Mouse (Mus musculus): Measurements from ENCODE around the gene Ankrd28.
A peak's percentile ranks its signal among the peaks of the same experiment; 100 is the strongest.

Ankrd28 gene

DNA sequence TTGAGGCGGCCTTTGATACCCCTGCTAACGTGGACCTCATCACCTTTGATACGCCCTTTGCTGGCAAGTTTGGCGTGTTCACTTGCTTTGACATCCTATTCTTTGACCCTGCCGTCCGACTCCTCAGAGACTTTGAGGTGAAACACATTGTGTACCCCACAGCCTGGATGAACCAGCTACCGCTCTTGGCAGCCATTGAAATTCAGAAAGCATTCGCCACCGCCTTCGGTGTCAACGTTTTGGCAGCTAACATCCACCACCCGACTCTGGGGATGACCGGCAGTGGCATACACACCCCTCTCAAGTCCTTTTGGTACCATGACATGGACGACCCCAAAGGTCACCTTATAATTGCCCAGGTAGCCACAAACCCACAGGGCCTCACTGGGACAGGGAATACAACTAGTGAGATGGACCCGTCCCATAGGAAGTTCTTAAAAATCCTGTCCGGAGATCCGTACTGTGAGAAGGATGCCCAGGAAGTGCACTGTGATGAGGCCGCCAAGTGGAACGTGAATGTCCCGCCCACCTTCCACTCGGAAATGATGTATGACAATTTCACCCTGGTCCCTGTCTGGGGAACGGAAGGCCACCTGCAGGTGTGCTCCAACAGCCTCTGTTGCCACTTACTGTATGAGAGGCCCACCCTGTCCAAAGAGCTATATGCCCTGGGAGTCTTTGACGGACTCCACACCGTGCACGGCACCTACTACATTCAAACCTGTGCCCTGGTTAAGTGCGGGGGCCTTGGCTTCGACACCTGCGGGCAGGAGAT, 163.3 kb downstream of the Ankrd28 start:
- DNase-seq (ENCODE audit: low spot score in 2 of 2) = peak in 1 of 2 experiments; percentile 4

DNA sequence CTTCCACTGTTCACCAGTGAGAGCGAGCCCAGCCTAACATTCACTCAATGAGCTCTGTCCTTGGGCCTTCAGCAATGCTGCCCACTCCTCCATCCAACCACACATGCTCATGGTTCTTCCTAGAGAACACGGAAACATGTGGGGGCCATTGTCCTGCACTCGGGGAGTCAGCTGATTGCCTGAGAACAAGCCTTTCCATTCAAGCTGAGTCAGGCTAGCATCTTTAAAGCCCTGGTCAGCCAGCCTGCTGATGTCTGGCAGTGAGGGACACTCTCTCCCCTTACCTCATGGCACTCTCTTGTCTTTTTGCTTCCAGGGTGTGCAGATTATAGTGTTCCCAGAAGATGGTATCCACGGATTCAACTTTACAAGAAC, 164.9 kb downstream of the Ankrd28 start:
- peak in 1 of 2 experiments; percentile 1 for DNase-seq (ENCODE audit: low spot score in 2 of 2)

DNA sequence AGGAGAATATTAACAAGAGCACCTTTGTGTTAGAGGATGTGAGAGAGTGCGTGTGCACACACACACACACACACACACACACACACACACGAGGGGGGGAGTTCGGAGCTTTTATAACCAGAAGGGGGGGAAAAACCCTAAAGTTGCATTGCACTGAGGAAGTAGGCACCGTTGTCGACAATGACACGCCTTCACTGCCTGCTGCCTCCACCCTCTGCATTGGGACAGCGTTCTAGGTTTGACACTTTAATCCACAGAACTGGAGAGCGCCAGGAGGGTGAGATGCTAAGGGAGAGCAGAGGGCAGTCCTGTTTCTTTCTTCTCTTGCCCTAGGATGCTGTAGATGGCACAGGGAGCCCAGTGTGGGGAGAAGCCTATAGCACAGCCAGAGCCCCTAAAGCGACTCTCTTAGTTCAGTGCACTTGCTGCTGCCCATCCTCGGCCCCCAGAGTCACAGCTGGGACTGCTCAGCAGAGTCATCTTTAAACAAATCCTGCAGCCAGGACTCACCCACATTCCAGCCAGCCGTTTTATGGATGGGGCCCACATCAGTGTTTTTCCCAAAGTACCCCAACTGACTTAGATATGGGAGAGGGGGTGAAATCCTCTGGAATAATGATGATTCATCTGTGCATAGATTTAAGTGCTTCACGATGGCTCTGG, 165.4 kb downstream of the Ankrd28 start:
- peak in 1 of 2 experiments; percentile 33 for DNase-seq (ENCODE audit: low spot score in 2 of 2)

DNA sequence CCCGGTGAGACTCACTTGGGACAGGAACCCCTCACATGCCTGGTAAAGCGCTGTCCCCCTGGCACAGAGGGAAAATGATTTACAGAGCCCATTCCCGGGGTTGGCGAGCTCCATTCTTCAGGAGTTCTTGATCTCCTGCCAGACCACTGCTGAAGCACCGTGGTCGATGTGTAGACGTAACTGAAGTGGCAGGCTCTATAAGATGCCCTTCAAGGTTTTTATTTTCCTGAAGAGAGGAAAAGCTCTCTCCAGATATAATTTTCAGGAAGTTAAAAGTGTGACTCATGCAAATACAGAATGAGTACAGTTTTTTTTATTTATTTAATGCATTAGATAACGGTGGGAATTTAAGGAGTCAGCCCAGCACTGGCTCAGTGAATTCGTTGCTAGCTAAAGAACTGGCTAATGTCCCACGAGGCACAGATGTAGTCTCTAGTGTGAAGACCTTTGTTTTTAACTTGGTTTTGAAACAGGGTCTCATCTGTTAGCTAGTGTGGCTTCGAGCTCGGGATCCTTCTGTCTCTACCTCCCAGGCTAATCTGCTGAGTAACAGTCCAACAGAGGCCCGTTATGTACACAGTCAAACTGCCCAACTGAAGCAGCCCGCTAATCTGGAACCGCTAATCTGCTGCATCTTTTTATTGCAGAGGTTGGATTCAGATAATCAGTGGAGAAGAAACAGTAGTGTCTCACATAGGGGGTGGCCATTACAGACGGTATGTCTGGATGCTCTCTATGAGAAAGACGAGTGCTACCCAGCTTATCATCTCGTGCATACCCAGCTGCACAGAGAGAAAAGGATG, 166.2 kb downstream of the Ankrd28 start:
- peak in 1 of 2 experiments; percentile 4 for DNase-seq (ENCODE audit: low spot score in 2 of 2)

DNA sequence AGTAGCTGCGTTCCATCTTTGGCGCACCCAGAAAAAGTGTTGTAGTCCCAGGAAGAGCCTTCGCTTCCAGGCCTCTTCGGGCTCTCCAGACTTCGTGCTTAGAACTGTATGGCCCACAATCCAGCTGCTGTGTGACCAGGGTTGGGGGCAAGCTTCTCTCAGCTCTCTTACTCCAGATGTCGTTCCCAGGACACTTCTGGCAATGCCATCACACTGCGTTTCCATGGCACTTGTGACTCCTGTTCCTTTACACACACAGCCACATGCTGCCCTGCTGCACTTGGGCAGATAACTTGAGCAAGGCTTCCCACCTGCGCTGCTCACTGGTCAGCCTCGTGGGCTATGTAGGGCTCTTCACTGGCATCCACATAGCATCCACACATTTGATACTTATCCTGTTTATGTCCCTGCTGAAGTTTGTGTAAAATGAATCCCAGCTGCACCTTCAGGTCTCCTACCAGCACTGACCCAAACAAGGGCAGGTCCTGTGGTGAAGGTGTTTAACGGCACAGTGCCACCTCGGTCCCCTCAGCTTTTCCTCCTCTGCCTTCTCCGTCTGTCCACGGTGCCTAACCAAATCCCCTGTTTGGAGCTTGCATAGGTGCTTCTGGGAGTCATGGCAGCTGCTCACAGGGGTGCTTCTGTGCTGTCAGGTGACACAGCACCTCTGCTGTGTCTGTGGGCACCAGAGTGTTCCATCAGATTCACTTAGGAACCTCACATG, 166.9 kb downstream of the Ankrd28 start:
- DNase-seq (ENCODE audit: low spot score in 2 of 2) = peak in 1 of 2 experiments; percentile 2

DNA sequence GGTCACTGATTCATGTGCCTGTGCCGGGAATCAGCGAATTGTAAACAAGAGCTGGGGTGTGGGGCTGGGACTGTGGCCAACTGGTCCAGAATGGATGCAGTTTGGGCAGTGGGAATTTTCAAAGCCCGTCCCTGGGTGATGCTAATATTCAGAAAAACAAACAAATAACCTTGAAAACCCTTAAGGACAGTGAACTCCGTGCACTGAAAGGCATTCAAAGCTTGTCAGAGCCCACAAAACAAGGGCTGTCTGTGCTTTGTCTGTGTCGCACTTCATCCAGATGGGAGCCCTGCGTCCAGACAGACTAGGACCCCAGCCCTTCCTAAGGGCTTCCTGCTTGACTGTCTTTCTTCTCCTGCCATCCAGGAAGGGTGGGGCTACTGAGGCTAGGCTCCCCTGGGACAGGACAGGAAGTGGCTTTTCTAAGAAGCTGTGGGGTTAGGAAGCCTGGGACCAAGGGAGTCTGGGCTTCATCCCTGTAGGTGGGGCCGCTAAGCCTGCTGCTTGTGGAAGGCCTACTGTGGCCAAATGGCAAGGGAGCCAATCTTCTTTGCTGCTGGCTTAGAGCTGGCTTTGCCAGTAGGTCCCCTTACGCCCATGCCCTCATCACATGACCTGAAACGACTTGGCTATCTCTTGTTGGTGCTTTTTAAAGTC, 167.8 kb downstream of the Ankrd28 start:
- no peak for DNase-seq (ENCODE audit: low spot score in 2 of 2)

DNA sequence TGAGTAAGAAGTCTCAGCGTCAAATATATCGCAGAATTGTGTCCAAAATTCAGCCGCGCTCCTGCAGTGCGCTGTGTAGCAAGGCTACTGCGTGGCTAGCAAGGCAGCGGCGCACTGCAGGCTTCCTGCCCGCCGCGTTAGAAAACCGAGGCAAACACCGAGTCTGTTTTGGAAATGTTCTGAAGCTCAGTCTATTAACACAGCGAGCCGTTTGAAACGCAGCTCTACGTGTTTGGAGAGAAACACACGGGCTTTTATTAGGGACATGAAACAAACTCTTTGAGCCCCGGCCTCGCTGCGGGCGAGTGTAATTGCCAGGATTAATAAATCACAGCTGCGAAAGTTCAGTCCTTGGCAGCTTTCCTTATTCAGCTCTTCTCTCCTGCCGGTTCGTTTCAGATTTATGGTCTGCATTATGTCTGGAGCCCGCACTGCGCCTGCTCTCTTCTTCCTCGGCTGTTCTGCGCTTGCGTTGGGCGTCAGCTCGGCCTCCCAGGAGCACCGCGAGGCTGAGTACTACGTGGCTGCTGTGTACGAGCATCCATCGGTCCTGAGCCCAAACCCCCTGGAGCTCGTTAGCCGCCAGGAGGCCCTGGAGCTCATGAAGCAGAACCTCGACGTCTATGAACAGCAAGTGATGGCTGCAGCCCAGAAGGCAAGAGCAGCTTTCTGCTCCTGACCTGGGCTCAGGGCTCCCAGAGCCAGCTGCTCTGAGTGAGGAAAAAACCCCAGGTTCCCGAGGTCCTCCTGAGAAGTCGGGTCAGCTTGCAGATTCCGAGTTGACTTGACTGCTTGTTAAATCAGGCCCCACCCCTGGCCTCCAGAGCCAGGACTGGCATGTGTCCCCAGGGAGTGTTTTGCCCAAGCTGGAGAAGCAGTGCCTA, 168.5 kb downstream of the Ankrd28 start:
- DNase-seq (ENCODE audit: low spot score in 2 of 2) = peak; percentile 43 to 60

DNA sequence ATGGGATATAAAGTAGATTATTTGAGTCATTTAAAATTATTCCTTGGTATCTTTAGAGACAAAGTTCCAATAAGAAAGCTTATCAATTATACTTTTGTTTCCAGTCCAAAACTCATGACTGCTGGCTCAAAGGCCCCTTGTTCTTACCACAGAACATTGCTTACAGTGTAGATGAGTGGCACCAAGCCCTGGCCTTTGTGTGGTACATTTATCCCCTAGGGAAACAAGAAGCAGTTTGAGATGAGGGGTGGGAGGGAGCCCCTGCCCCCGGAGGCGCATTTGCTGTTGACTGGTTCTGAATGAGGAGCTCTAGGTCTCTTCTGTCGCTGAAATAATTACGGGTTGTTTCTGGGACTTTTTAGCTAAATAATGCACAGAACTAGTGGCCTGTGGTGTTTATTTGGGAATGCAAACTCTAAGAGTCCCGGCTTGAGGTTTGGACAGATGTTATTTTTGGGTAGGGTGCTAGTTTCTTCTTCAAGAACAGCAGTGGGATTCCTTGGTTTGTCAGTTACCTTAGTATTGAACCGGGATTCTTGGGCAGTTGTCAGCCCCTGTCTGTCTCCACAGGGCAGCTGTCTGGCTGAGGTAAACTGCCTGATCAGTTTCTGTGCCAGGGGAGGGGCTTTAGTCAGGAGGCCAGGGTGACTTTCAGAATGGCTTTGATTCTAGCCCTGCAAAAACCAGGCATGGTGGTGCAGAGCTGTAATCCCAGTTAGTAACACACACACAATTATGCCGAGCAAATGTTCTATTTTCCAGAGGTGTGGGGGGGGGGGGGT, 169.9 kb downstream of the Ankrd28 start:
- peak in 1 of 2 experiments; percentile 2 for DNase-seq (ENCODE audit: low spot score in 2 of 2)

DNA sequence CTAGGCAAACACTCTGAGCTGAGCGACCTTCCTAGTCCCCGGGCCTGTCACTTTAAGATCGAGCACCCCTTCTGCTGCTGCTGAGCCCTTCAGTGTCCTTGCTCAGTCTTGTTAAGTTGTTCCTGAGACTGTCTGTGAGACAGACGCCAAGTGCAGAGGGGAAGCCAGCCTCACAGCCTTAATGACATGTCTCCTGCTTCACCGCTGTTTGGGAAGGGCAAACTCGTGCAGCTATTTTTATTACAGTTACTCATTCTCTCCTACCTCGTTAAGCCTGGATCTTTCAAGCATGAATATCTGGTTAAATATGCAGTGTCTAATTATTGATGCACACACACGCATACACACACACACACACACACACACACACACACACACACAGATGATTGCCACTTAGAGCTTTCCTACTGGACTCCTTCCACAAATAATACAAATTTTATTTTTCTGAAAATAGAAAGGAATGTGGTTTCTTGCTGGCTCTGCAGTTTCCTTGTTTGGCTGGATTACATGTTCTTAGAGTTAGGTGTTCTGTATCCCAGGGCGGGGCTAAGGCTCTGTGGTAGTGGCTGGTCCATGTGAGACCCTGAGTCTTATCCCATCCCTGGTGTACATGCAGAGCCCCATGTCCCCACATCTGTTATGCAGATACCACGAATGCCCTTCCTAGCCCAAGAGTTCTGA, 170.8 kb downstream of the Ankrd28 start:
- peak in 1 of 2 experiments; percentile 4 for DNase-seq (ENCODE audit: low spot score in 2 of 2)

DNA sequence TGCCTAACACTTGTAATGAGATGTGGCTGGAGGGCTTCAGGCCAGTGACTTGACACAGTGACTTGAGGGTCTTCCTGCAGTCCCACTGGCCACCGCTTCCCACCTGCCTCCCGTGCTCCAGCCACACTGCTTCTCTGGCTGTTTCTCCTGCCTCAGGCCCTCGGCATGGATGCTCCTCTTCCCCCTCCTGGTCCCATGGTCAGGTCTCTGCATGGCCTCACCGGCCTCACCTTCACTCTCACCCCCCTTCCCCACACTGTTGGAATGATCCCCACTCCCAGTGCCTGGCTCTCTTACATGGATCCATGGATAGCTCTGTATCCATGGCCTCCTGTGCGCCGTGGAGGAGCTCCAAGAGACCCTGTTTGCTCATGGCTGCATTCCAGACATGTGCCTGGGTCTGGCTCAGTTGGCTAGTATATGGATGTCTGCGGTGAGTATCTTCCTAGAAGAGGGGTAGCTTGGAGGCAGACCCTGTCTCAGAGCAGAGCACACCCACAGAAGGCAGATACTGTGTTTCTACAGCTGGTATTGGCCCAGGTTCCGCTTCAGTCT, 172.2 kb downstream of the Ankrd28 start:
- peak in 1 of 2 experiments; percentile 3 for DNase-seq (ENCODE audit: low spot score in 2 of 2)

DNA sequence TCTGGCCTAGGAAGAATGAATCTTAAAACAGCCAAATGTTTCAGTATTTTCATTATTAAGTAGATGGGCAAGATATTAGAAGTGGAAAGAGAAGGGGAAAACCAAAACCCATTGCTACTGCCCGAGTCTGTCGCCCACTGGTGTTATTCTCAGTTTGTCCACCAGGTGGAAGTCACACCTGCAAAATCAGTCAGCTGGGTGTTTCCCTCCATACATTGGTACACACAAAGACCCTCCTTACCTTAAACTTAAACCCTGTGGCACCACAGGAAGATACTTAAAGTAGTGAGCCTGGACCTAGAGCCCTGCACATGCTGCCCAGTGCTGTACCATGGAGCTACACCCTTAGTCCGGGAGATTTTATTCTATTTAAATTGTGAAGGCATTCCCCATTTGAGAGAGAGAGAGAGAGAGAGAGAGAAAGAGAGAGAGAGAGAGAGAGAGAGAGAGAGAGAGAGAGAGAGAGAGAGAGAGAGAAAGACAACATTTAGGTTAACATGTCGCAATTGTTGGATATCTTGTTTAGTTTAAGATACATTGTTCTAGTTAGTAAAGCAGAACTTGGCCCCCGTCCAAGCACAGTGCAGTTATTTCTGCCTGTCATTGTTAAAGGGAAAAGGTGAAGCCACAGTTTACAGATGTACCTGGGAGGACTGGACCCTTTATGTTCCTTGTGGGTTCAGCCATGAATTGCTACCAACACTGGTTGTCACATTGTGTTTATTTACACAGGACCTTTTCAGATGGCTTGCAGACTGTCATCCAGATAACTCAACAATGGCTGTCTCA, 173.4 kb downstream of the Ankrd28 start:
- peak; percentile 60 to 84 for DNase-seq (ENCODE audit: low spot score in 2 of 2)

DNA sequence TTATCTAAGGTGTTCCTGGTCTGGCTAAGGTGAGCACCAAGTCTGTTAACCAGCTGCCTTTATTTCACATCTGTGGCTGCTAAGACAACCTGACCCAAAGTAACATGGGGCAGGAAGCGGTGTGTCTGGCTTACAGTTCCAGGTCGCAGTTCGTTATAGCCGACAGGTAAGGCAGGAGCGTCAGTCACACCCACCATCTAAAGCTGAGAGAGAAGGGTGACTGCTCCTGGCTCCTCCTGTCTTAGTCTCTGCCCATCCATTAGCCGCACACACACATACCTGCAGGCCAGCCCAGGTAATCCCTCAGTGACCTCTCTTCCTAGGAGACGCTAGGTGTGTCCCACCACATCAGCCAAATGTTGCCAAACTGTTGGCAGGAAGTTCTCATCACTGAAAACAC, 174.1 kb downstream of the Ankrd28 start:
- DNase-seq (ENCODE audit: low spot score in 2 of 2) = peak in 1 of 2 experiments; percentile 7

DNA sequence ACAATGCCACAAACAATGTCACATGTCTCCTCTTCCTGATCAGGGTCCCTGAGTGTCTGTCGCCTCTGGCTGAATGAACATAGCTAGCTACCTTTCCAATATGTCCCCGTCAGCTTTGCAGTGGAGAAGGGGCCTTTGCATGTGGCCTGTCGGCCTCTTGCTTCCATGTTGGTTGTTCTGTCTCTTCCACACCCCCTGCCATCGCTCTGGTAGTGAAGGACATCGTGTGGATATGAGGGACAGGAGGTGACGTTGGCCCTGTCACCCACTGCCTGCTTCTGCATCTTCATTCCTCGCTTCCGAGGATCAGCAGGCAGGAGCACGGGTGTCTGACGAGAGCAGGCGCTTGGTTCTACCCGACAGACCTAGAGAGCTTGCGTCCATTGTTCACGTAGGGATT, 175.0 kb downstream of the Ankrd28 start:
- peak in 1 of 2 experiments; percentile 2 for DNase-seq (ENCODE audit: low spot score in 2 of 2)

DNA sequence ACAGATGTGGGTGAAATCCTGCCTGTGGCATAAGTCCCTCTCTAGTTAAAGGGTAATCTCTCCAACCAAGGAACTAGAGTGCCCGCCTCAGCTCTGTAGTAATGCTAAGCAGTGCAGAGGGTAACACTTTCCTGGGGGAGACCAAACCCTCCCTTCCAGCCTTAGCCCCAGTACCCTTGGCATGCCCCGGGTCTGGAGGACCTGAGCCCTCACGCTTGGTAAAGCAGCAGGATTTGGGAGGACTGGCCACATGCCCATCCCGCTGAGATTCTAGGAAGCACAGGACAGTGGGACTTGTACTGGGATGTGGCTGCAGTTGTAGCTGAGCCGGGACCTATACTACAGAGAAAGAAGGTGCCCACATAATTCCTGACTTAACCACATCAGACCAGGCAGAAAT, 175.6 kb downstream of the Ankrd28 start:
- peak in 1 of 2 experiments; percentile 2 for DNase-seq (ENCODE audit: low spot score in 2 of 2)

DNA sequence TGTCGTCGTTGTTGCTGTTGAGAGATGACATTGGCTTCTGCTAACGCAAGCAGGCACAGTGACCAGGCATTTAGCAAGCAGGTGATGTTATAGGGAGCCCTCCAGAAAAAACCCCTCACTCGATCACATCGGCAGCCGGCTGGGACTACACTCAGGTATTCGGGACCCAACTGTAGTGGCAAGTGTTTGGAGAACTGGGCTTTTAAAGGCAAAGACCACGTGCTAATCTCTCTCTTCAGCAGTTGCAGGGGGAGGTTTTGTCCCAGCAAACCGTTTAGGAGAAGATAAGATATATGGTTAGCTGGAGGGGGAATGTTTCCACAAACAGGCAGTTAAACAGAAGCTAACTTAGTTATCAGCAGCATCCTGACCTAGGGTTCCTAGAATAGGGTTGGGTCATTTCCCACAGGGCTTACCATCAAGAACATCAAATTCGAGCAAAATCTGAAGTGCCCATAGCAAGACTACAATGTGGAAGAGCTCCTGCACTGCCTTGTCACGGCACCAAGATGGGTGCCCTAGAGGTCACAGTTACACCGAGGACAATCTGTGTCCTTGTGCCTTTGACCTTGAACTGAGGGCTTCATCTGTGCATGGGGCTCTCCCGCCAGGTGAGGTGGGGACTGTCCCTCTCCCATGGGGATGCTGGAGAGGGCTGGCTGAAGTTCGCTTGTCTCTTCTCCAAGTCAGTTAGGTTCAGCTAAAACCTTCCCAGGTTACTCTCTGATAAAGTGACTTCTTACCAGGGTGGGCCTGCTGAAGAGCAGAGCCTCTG, 177.2 kb downstream of the Ankrd28 start:
- no peak for DNase-seq (ENCODE audit: low spot score in 2 of 2)

DNA sequence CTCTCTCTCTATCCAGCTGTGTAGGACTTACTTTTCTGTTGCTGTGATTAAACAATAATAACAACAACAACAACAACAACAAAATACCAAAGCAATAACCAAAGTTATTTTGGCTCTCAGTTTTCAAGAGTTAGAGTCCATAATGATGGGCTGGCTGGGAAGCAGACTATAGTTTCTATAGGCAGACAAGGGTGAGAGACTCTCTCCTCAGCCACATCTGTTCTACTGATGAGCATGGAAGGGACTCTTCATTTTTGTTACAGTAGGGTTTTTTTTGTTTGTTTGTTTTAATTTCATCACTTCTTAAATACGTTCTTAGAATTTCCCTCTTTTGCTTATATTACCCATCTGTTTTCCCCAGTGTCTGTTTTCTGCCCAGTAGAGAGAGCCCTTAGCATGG, 177.8 kb downstream of the Ankrd28 start:
- DNase-seq (ENCODE audit: low spot score in 2 of 2) = no peak

DNA sequence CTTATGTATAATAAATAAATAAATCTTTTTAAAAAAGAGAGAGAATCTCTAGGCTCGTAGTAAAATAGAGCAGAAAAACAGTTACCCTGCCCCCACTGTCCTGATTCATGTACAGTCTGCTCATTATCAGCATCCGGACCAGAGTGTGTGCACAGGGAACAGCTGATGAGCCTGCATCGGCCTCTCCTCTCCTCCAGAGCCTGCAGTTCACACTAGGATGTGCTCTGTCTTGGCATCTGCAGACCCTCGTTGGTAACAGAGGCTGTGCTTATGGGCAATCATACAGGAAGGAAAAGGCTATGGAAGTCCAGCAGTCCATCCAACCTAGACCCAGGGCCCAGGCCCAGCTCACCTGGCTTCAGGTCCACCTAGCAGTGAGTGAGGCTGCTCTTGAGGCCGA, 178.3 kb downstream of the Ankrd28 start:
- no peak for DNase-seq (ENCODE audit: low spot score in 2 of 2)

All from thymus, postnatal 10 days (tissue).